Mouse (Mus musculus): ENCODE results near the gene Wdr38. TPM values are rescaled to one million over a fixed set of nuclear protein-coding genes. Genes with fewer than 3 reads are reported as not detected.
A peak's percentile ranks its signal among the peaks of the same experiment; 100 is the strongest.
"Not testable (repeated sequence)": the region's sequence is repeated elsewhere in the genome, so short reads cannot be mapped to it uniquely, and the experiment has no call there.

The Wdr38 gene
- polyA plus RNA-seq, 1 experiment from 2014 or later = 0.91 TPM

DNA sequence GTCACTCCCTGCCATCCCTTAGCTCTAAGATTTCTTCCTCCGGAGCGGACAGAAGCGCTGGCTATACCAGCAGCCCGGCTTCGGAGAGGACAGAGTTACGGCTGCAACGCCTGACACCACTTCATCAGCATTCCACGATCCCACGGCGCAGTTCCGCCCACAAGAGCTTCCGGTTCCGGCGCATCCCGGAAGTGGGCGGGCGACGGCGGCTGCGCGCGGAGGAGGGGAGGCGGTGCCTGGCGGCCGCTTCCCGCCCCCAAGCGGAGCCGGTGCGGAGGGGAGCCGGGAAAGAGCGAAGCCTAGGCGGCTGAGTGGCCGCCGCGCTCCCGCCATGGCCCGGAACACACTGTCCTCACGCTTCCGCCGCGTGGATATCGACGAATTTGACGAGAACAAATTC, 10.6 kb downstream of the Wdr38 start:
- Histone ChIP-seq H3K27me3 (replicated peaks) (no peaks in the 10 kb centered on the region), H3K4me1 (replicated peaks) (peaks cover 56% of the 10 kb centered on the region), H3K9me3 (replicated peaks) (no peaks in the 10 kb centered on the region), H3K36me3 (peaks cover 22% of the 10 kb centered on the region), H3K4me2 (peak overlapping the region; percentile 98), H3K27ac (ENCODE audit: poor library complexity, severe bottlenecking) (peak overlapping the region; percentile 86), H3K4me3 (peak overlapping the region; percentile 94), H3K9ac (peak overlapping the region; percentile 94)
- WGBS = 0% methylated on average over 43 of the region's 44 CpGs
- peak; percentile 88 for ATAC-seq (ENCODE audit: insufficient number of reproducible peaks, low FRiP score)

GRCm38 (mm10) chr2:39008350-39008851, 11.1 kb downstream of the Wdr38 start:
- WGBS = 1% methylated on average over 25 of the region's 25 CpGs
- Histone ChIP-seq H3K4me1 (replicated peaks) (peaks cover 51% of the 10 kb centered on the region), H3K4me2 (peak overlapping the region; percentile 98), H3K9ac (peak overlapping the region; percentile 94), H3K9me3 (replicated peaks) (no peaks in the 10 kb centered on the region), H3K27ac (ENCODE audit: poor library complexity, severe bottlenecking) (peak overlapping the region; percentile 86), H3K4me3 (peak overlapping the region; percentile 94), H3K36me3 (peaks cover 21% of the 10 kb centered on the region), H3K27me3 (replicated peaks) (no peaks in the 10 kb centered on the region)
- ATAC-seq (ENCODE audit: insufficient number of reproducible peaks, low FRiP score) = peak; percentile 48

GRCm38 (mm10) chr2:39008954-39009365, 11.7 kb downstream of the Wdr38 start:
- peak overlapping the region; percentile 86; the same call in 1 of the 2 replicates for H3K27ac ChIP-seq (ENCODE audit: poor library complexity, severe bottlenecking)
- peaks cover 21% of the 10 kb centered on the region for H3K36me3 ChIP-seq
- peak overlapping the region; percentile 98 for H3K4me2 ChIP-seq
- WGBS = 25% methylated on average over 3 of the region's 3 CpGs
- no peaks in the 10 kb centered on the region for H3K27me3 ChIP-seq (replicated peaks)
- H3K4me3 ChIP-seq = peak overlapping the region; percentile 94
- H3K9ac ChIP-seq = peak overlapping the region; percentile 94
- ATAC-seq (ENCODE audit: insufficient number of reproducible peaks, low FRiP score) = no peak
- peaks cover 46% of the 10 kb centered on the region for H3K4me1 ChIP-seq (replicated peaks)
- H3K9me3 ChIP-seq (replicated peaks) = no peaks in the 10 kb centered on the region

DNA sequence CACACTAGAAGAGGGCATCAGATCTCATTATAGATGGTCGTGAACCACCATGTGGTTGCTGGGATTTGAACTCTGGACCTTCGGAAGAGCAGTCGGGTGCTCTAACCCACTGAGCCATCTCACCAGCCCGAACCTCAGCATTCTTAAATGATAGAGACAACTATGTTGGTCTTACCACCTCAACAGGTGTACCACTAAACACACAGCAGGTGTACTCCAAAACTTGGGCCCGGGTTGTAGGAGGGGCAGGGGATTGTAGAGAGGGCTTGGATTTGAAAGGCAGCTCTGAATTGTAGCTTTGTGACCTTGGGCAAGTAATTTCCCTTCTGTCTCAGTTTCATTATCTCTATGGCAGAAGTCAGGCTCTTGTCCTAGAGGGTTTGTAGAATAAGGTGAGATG, 12.9 kb downstream of the Wdr38 start:
- not testable (repeated sequence) for H3K27ac ChIP-seq (ENCODE audit: poor library complexity, severe bottlenecking); H3K27me3 ChIP-seq (replicated peaks); H3K4me2 ChIP-seq; ATAC-seq (ENCODE audit: insufficient number of reproducible peaks, low FRiP score); H3K9ac ChIP-seq; H3K4me3 ChIP-seq; H3K9me3 ChIP-seq (replicated peaks)
- peaks cover 42% of the 10 kb centered on the region for H3K4me1 ChIP-seq (replicated peaks)
- WGBS = 91% methylated on average over 5 of the region's 5 CpGs
- H3K36me3 ChIP-seq = peaks cover 33% of the 10 kb centered on the region

DNA sequence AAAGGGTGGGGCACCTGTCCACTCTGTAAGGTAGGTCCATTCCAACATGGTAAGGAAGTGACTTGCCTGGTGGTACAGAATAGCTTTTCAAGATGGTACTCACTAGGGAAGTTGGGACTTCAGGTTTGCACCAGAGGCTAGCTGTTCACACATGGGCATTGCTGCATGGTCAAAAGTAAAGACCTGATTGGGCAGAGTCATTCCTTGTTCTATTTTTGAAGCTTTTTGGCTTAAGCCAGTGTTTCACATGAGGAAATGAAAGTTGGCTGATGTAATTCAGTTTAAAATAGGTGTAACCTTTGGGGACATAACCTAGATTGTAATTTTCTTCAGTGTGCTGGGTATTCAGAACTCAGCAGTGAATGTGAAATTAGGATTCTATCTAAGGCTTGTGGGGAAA, 14.0 kb downstream of the Wdr38 start:
- ATAC-seq (ENCODE audit: insufficient number of reproducible peaks, low FRiP score) = no peak
- Histone ChIP-seq H3K36me3 (peaks cover 43% of the 10 kb centered on the region), H3K4me3 (no peak overlapping the region), H3K27me3 (replicated peaks) (no peaks in the 10 kb centered on the region), H3K4me2 (no peak overlapping the region), H3K9ac (no peak overlapping the region), H3K4me1 (replicated peaks) (peaks cover 35% of the 10 kb centered on the region), H3K9me3 (replicated peaks) (no peaks in the 10 kb centered on the region), H3K27ac (ENCODE audit: poor library complexity, severe bottlenecking) (no peak overlapping the region)

GRCm38 (mm10) chr2:39011971-39012370, 14.7 kb downstream of the Wdr38 start:
- no peaks in the 10 kb centered on the region for H3K27me3 ChIP-seq (replicated peaks)
- WGBS = 85% methylated on average over 3 of the region's 3 CpGs
- H3K9ac ChIP-seq = no peak overlapping the region
- H3K9me3 ChIP-seq (replicated peaks) = no peaks in the 10 kb centered on the region
- H3K4me2 ChIP-seq = no peak overlapping the region
- H3K4me1 ChIP-seq (replicated peaks) = peaks cover 33% of the 10 kb centered on the region
- H3K4me3 ChIP-seq = no peak overlapping the region
- H3K27ac ChIP-seq (ENCODE audit: poor library complexity, severe bottlenecking) = no peak overlapping the region
- no peak for ATAC-seq (ENCODE audit: insufficient number of reproducible peaks, low FRiP score)
- H3K36me3 ChIP-seq = peaks cover 49% of the 10 kb centered on the region

- Histone ChIP-seq H3K4me2 (no peak overlapping the region), H3K27ac (ENCODE audit: poor library complexity, severe bottlenecking) (no peak overlapping the region), H3K4me1 (replicated peaks) (peaks cover 29% of the 10 kb centered on the region), H3K36me3 (peaks cover 57% of the 10 kb centered on the region), H3K27me3 (replicated peaks) (no peaks in the 10 kb centered on the region), H3K9me3 (replicated peaks) (no peaks in the 10 kb centered on the region), H3K9ac (no peak overlapping the region), H3K4me3 (no peak overlapping the region)
- WGBS = 80% methylated on average over 7 of the region's 7 CpGs
- no peak for ATAC-seq (ENCODE audit: insufficient number of reproducible peaks, low FRiP score)
Observed at GRCm38 (mm10) chr2:39012768-39013279, 15.5 kb downstream of the Wdr38 start.

DNA sequence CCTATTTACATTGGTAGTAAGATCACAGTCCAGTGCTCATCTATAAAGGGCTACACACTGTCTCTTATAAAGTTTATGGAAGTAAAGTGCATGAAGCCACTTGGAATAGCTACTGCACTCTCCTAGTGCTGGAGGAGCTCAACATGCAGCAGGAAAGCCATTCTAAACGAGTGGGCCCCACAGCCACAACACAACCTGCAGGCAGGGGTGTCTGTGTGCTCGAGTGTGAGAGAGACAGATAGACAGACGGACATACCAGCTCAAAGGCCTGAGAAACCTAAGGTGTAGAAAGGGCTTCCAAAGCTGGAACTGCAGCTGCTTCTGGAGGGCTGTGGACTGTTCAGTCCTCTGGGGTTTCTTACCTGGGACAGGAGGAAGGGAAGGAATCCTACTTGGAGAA, 19.3 kb downstream of the Wdr38 start:
- H3K27ac ChIP-seq (ENCODE audit: poor library complexity, severe bottlenecking) = no peak overlapping the region
- peaks cover 87% of the 10 kb centered on the region for H3K36me3 ChIP-seq
- no peaks in the 10 kb centered on the region for H3K9me3 ChIP-seq (replicated peaks)
- ATAC-seq (ENCODE audit: insufficient number of reproducible peaks, low FRiP score) = no peak
- 81% methylated on average over 3 of the region's 3 CpGs for WGBS
- H3K9ac ChIP-seq = no peak overlapping the region
- no peaks in the 10 kb centered on the region for H3K27me3 ChIP-seq (replicated peaks)
- no peak overlapping the region for H3K4me2 ChIP-seq
- peaks cover 8% of the 10 kb centered on the region for H3K4me1 ChIP-seq (replicated peaks)
- no peak overlapping the region for H3K4me3 ChIP-seq

GRCm38 (mm10) chr2:39020004-39020403, 22.7 kb downstream of the Wdr38 start:
- Histone ChIP-seq H3K4me3 (no peak overlapping the region), H3K27ac (ENCODE audit: poor library complexity, severe bottlenecking) (no peak overlapping the region), H3K9me3 (replicated peaks) (no peaks in the 10 kb centered on the region), H3K4me2 (no peak overlapping the region), H3K4me1 (replicated peaks) (no peaks in the 10 kb centered on the region), H3K27me3 (replicated peaks) (no peaks in the 10 kb centered on the region), H3K36me3 (peaks cover 91% of the 10 kb centered on the region), H3K9ac (no peak overlapping the region)
- 76% methylated on average over 1 of the region's 1 CpGs for WGBS
- ATAC-seq (ENCODE audit: insufficient number of reproducible peaks, low FRiP score) = 0 out of 2 replicates have a peak, but pooled peaks have one; percentile 36

DNA sequence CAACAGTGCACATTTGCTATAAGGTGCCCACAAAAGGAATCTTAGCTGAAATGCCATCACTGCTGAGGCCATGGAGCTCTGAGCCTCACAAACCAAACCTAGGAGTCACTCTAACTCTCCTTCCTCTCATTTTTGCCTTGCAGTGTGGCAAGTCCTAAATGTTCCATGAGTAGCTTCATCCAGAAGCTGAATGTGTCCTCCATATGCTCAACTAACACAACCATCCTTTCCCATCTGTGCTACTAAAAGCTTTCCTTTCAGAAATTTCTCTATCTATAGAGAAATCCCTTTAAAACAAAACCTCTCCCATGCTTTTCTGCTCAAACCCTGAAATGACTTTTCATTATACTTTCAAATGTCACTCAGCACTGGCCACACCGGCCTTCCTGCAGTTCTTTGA, 34.3 kb downstream of the Wdr38 start:
- no peaks in the 10 kb centered on the region for H3K27me3 ChIP-seq (replicated peaks)
- no peaks in the 10 kb centered on the region for H3K9me3 ChIP-seq (replicated peaks)
- no peaks in the 10 kb centered on the region for H3K4me1 ChIP-seq (replicated peaks)
- H3K4me3 ChIP-seq = no peak overlapping the region
- peaks cover 80% of the 10 kb centered on the region for H3K36me3 ChIP-seq
- H3K9ac ChIP-seq = no peak overlapping the region
- WGBS = 89% methylated on average over 1 of the region's 1 CpGs
- no peak for ATAC-seq (ENCODE audit: insufficient number of reproducible peaks, low FRiP score)
- H3K4me2 ChIP-seq = no peak overlapping the region
- no peak overlapping the region for H3K27ac ChIP-seq (ENCODE audit: poor library complexity, severe bottlenecking)

DNA sequence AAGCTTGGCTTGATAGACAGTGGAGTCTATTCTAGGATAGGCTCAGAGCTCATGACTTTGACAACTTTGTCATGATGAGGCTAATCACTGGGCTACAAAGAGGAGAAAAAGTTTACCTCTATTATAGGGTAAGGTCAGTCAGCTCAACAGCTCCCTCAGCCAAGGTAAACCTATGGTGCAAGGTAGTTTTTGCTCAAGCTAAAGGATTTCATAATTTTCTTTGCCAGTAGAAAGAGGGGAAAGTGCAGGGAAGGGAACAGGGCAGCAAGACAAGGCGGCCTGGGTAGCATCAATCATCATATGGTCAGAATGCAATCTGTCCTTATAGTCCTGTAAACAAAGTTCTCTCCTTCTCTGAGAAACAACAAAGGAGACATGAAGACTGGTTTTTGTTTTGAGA, 42.9 kb downstream of the Wdr38 start:
- H3K4me2 ChIP-seq = no peak overlapping the region
- no peaks in the 10 kb centered on the region for H3K4me1 ChIP-seq (replicated peaks)
- WGBS = 100% methylated on average over 1 of the region's 1 CpGs
- H3K27me3 ChIP-seq (replicated peaks) = no peaks in the 10 kb centered on the region
- H3K4me3 ChIP-seq = no peak overlapping the region
- no peak overlapping the region for H3K27ac ChIP-seq (ENCODE audit: poor library complexity, severe bottlenecking)
- no peaks in the 10 kb centered on the region for H3K9me3 ChIP-seq (replicated peaks)
- H3K36me3 ChIP-seq = peaks cover 65% of the 10 kb centered on the region
- no peak overlapping the region for H3K9ac ChIP-seq
- no peak for ATAC-seq (ENCODE audit: insufficient number of reproducible peaks, low FRiP score)

DNA sequence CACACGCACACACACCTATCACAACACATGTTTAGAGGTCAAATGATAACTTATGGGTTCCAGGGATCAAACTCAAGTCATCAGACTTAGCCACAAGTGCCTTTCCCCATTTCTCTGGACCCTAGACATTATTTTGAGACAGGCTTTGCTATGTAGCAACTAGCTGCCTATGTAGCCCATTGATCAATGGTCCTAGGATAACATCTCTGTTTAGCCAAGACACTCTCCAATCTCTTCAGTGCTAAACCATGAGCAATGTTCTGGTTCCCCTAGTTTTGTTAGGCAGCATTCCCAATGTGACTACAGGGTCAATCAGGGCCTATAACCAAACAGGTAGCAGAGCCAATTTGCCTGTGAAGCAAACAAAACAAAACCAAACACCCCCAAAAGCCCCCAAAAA, 51.2 kb downstream of the Wdr38 start:
- H3K27me3 ChIP-seq (replicated peaks) = no peaks in the 10 kb centered on the region

More for the DNA sequence above, 51.2 kb downstream of the Wdr38 start:
- H3K27ac ChIP-seq (ENCODE audit: poor library complexity, severe bottlenecking) = no peak overlapping the region
- ATAC-seq (ENCODE audit: insufficient number of reproducible peaks, low FRiP score) = no peak
- no peaks in the 10 kb centered on the region for H3K4me1 ChIP-seq (replicated peaks)
- H3K4me3 ChIP-seq = no peak overlapping the region
- no peaks in the 10 kb centered on the region for H3K9me3 ChIP-seq (replicated peaks)
- no peak overlapping the region for H3K4me2 ChIP-seq
- WGBS = 93% methylated on average over 1 of the region's 1 CpGs
- no peak overlapping the region for H3K9ac ChIP-seq
- H3K36me3 ChIP-seq = peaks cover 64% of the 10 kb centered on the region

Data from heart, embryonic 12.5 days (tissue).